Mouse (Mus musculus): ENCODE data around the gene Enpp5.

- TF ChIP-seq CTCF (IDR thresholded peaks at IDR 0.05; ENCODE audit: low read depth), result no peak
- no peak for TF ChIP-seq EP300 (IDR thresholded peaks at IDR 0.05; ENCODE audit: low read depth)
Measured at GRCm38 (mm10) chr17:44108331-44108730, 29.7 kb downstream of the Enpp5 start.
